Mouse (Mus musculus) bone marrow, adult 2 months (tissue): ENCODE measurements around the gene Calcoco2.

Experiments used
- CTCF ChIP-seq: fragments of 200-500 bp; IDR thresholded peaks from 2 replicates; pipeline ENCODE4 v1.5.1; 2011; ENCODE audit warnings: low read length, control low read depth; ENCODE audit not compliant: control insufficient read depth, insufficient read depth
- POLR2A ChIP-seq: fragments of 200-500 bp; IDR thresholded peaks from 2 replicates; pipeline ENCODE4 v1.6.1; 2011; ENCODE audit warnings: low read depth, mild to moderate bottlenecking, control low read depth, low read length, borderline replicate concordance; ENCODE audit not compliant: control insufficient read depth

GRCm38 (mm10) chr11:96058309-96058708 lies 53.5 kb downstream of the Calcoco2 start:
- TF ChIP-seq CTCF: no peak
- no peak for TF ChIP-seq POLR2A
